Mouse (Mus musculus): ENCODE measurements at regions not wholly inside any gene's neighbourhood (a gene's known extent, or its start where the extent isn't known, plus 50 kb on each side); places are given as distances from the start of the nearest gene placed in this dataset.

- H3K27ac ChIP-seq (replicated peaks) = no peak overlapping the region; the same call in 1 of the 2 replicates
- H3K4me2 ChIP-seq (replicated peaks) = no peak overlapping the region
- no peak for ATAC-seq (ENCODE audit: insufficient number of reproducible peaks, low FRiP score, low TSS enrichment, low read depth)
- 0 out of 2 replicates have a peak, but pooled peaks cover 10% of the 10 kb centered on the region for H3K4me1 ChIP-seq
- no peak overlapping the region for H3K9ac ChIP-seq
- 41% methylated on average over 10 of the region's 10 CpGs for WGBS
- no peaks in the 10 kb centered on the region for H3K9me3 ChIP-seq (replicated peaks)
- no peak overlapping the region for H3K4me3 ChIP-seq (replicated peaks)
- no peaks in the 10 kb centered on the region for H3K36me3 ChIP-seq
- H3K27me3 ChIP-seq = no peaks in the 10 kb centered on the region
Measured at GRCm38 (mm10) chr2:28287210-28287860, 94.5 kb downstream of the Olfm1 start.

DNA sequence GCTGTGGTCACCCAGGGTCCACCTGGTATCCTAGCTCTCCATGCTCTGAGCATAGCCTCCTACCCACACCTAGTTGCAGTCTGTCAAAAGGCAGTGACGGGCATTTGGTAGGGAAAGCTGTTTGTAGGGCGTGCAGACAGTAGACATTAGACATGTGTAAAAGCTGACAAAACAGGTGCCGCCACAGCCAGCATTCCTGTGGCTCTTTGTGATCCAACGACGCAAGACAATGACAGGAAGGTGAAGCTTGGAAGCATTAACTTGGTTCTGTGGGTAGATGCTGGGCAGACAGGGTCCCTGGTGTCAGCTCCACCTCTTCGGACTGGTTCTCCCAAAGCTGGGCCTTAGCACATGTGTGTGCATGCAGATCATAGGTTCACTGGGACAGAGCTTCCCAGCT lies 96.5 kb downstream of the Olfm1 start:
- Histone ChIP-seq H3K36me3 (no peaks in the 10 kb centered on the region), H3K27me3 (no peaks in the 10 kb centered on the region), H3K4me3 (replicated peaks) (no peak overlapping the region), H3K9ac (no peak overlapping the region), H3K9me3 (replicated peaks) (no peaks in the 10 kb centered on the region), H3K27ac (replicated peaks) (no peak overlapping the region), H3K4me1 (0 out of 2 replicates have a peak, but pooled peaks cover 10% of the 10 kb centered on the region), H3K4me2 (replicated peaks) (no peak overlapping the region)
- 70% methylated on average over 6 of the region's 6 CpGs for WGBS
- no peak for ATAC-seq (ENCODE audit: insufficient number of reproducible peaks, low FRiP score, low TSS enrichment, low read depth)

DNA sequence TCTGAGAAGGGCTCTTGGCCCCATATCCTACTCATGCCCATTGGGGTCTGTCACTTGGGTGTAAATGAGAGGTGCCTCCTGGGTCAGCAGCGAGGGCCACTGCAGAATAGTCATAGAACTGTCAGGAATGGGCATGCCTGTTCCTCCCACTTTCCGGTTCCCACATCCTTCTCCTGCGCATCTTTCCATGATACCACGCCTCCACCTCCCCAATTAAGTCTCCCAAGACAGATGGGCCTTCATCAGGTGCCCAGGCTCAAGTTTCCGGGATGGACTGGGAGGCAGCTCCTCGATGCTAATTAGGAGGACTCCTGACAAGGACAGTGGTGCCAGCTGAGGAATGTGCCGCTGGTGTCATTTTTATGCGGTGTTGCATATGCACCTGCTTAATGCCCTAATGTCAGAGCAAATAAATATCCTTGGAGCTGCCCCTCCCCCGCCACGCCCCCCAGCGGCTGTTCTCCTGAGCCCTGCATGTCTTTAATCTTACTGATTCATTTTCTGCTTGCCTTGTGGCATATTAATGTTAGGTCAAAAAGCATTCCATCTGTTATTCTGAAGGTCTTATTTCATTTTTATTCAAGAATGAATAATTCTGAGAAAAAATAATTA lies 97.2 kb downstream of the Olfm1 start:
- H3K4me3 ChIP-seq (replicated peaks) = no peak overlapping the region
- peaks cover 16% of the 10 kb centered on the region; the same call in 1 of the 2 replicates for H3K4me1 ChIP-seq
- ATAC-seq (ENCODE audit: insufficient number of reproducible peaks, low FRiP score, low TSS enrichment, low read depth) = no peak

GRCm38 (mm10) chr2:28294509-28294908 lies 101.7 kb downstream of the Olfm1 start:
- Histone ChIP-seq H3K27ac (replicated peaks) (no peak overlapping the region), H3K4me1 (peaks cover 37% of the 10 kb centered on the region), H3K9me3 (replicated peaks) (no peaks in the 10 kb centered on the region), H3K4me3 (replicated peaks) (no peak overlapping the region), H3K4me2 (replicated peaks) (no peak overlapping the region), H3K27me3 (no peaks in the 10 kb centered on the region), H3K36me3 (no peaks in the 10 kb centered on the region), H3K9ac (no peak overlapping the region)
- ATAC-seq (ENCODE audit: insufficient number of reproducible peaks, low FRiP score, low TSS enrichment, low read depth) = no peak
- 44% methylated on average over 7 of the region's 7 CpGs for WGBS

More for the DNA sequence above, 97.2 kb downstream of the Olfm1 start:
- H3K9me3 ChIP-seq (replicated peaks) = no peaks in the 10 kb centered on the region
- H3K4me2 ChIP-seq (replicated peaks) = no peak overlapping the region
- 63% methylated on average over 11 of the region's 11 CpGs for WGBS
- no peaks in the 10 kb centered on the region for H3K27me3 ChIP-seq
- H3K27ac ChIP-seq (replicated peaks) = no peak overlapping the region
- H3K36me3 ChIP-seq = no peaks in the 10 kb centered on the region
- no peak overlapping the region for H3K9ac ChIP-seq

GRCm38 (mm10) chr2:28296183-28296582 lies 103.4 kb downstream of the Olfm1 start:
- no peaks in the 10 kb centered on the region for H3K27me3 ChIP-seq
- H3K27ac ChIP-seq (replicated peaks) = peak overlapping the region; percentile 17; the same call in 1 of the 2 replicates
- H3K4me3 ChIP-seq (replicated peaks) = no peak overlapping the region
- no peak overlapping the region for H3K4me2 ChIP-seq (replicated peaks)
- H3K4me1 ChIP-seq = peaks cover 37% of the 10 kb centered on the region
- H3K9me3 ChIP-seq (replicated peaks) = no peaks in the 10 kb centered on the region
- no peak overlapping the region for H3K9ac ChIP-seq
- WGBS = 38% methylated on average over 12 of the region's 12 CpGs
- H3K36me3 ChIP-seq = no peaks in the 10 kb centered on the region
- ATAC-seq (ENCODE audit: insufficient number of reproducible peaks, low FRiP score, low TSS enrichment, low read depth) = no peak

GRCm38 (mm10) chr2:28298738-28299137 lies 105.9 kb downstream of the Olfm1 start:
- Histone ChIP-seq H3K4me3 (replicated peaks) (no peak overlapping the region), H3K27me3 (no peaks in the 10 kb centered on the region), H3K4me1 (peaks cover 37% of the 10 kb centered on the region), H3K36me3 (no peaks in the 10 kb centered on the region), H3K4me2 (replicated peaks) (no peak overlapping the region), H3K9ac (no peak overlapping the region), H3K9me3 (replicated peaks) (no peaks in the 10 kb centered on the region), H3K27ac (replicated peaks) (peak overlapping the region; percentile 74)
- ATAC-seq (ENCODE audit: insufficient number of reproducible peaks, low FRiP score, low TSS enrichment, low read depth) = 0 out of 2 replicates have a peak, but pooled peaks have one; percentile 56
- 17% methylated on average over 6 of the region's 6 CpGs for WGBS

GRCm38 (mm10) chr2:28299346-28299745 lies 106.6 kb downstream of the Olfm1 start:
- 87% methylated on average over 2 of the region's 2 CpGs for WGBS

GRCm38 (mm10) chr2:28301313-28301712 lies 108.5 kb downstream of the Olfm1 start:
- H3K36me3 ChIP-seq = no peaks in the 10 kb centered on the region
- no peak overlapping the region for H3K4me2 ChIP-seq (replicated peaks)
- H3K27me3 ChIP-seq = no peaks in the 10 kb centered on the region
- H3K9ac ChIP-seq = no peak overlapping the region
- H3K4me1 ChIP-seq = peaks cover 21% of the 10 kb centered on the region
- H3K9me3 ChIP-seq (replicated peaks) = no peaks in the 10 kb centered on the region
- no peak overlapping the region for H3K4me3 ChIP-seq (replicated peaks)
- no peak overlapping the region for H3K27ac ChIP-seq (replicated peaks)
- WGBS = 63% methylated on average over 4 of the region's 4 CpGs
- ATAC-seq (ENCODE audit: insufficient number of reproducible peaks, low FRiP score, low TSS enrichment, low read depth) = no peak

More at GRCm38 (mm10) chr2:28299346-28299745, 106.6 kb downstream of the Olfm1 start:
- Histone ChIP-seq H3K4me3 (replicated peaks) (no peak overlapping the region), H3K27me3 (no peaks in the 10 kb centered on the region), H3K27ac (replicated peaks) (peak overlapping the region; percentile 74; the same call in 1 of the 2 replicates), H3K36me3 (no peaks in the 10 kb centered on the region), H3K4me1 (peaks cover 37% of the 10 kb centered on the region), H3K9me3 (replicated peaks) (no peaks in the 10 kb centered on the region), H3K4me2 (replicated peaks) (no peak overlapping the region), H3K9ac (no peak overlapping the region)
- no peak for ATAC-seq (ENCODE audit: insufficient number of reproducible peaks, low FRiP score, low TSS enrichment, low read depth)

DNA sequence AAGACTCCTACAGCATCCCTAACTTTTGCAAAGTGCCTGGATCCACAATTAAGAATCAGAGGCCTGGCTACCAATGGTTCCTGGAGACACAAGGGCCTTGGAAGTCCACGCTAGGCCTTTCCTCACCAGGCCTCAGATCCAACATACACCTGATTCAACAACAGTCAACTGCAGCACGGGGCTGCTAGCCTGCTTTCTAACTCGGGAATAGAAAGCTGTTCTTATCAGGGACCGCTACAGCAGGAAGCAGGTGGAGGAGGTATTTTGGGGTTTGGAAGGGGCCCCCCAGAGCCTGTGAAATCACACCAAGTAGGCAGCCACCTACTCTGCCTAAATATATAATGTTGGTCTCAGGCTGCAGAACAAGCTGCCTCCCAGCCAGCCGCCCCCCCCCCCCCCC lies 111.1 kb downstream of the Olfm1 start:
- Histone ChIP-seq H3K9ac (no peak overlapping the region), H3K36me3 (no peaks in the 10 kb centered on the region), H3K4me3 (replicated peaks) (no peak overlapping the region), H3K9me3 (replicated peaks) (no peaks in the 10 kb centered on the region), H3K4me2 (replicated peaks) (no peak overlapping the region), H3K27ac (replicated peaks) (no peak overlapping the region), H3K4me1 (peaks cover 6% of the 10 kb centered on the region), H3K27me3 (no peaks in the 10 kb centered on the region)
- 89% methylated on average over 5 of the region's 5 CpGs for WGBS
- ATAC-seq (ENCODE audit: insufficient number of reproducible peaks, low FRiP score, low TSS enrichment, low read depth) = no peak

GRCm38 (mm10) chr2:28304712-28305111 lies 111.9 kb downstream of the Olfm1 start:
- Histone ChIP-seq H3K4me1 (no peaks in the 10 kb centered on the region), H3K9ac (no peak overlapping the region), H3K27me3 (no peaks in the 10 kb centered on the region), H3K9me3 (replicated peaks) (no peaks in the 10 kb centered on the region), H3K4me2 (replicated peaks) (no peak overlapping the region), H3K27ac (replicated peaks) (no peak overlapping the region), H3K4me3 (replicated peaks) (no peak overlapping the region), H3K36me3 (no peaks in the 10 kb centered on the region)
- ATAC-seq (ENCODE audit: insufficient number of reproducible peaks, low FRiP score, low TSS enrichment, low read depth) = peak; percentile 67; the same call in 1 of the 2 replicates
- WGBS = 8% methylated on average over 3 of the region's 3 CpGs

DNA sequence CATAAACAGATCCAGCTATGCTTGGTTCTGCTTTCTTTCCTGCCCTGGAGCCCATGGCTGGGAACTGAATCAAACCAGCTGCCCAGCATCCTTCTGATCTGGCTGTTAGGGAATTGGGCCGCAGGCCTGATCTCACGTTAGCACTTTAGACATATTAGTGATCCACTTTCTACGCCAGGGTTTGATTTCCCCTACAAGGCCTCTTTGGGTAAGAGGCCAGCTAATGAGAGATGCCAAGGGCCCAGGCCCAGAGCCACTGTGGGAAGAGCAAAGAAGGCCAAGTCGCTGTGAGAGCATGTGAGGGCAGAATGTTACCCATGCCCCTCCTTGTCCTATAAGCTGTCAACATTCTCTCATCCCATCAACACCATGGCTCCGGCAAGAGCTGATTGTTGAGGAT lies 116.3 kb downstream of the Olfm1 start:
- WGBS = 71% methylated on average over 5 of the region's 5 CpGs
- Histone ChIP-seq H3K4me1 (no peaks in the 10 kb centered on the region), H3K36me3 (no peaks in the 10 kb centered on the region), H3K27me3 (no peaks in the 10 kb centered on the region), H3K27ac (replicated peaks) (no peak overlapping the region), H3K4me3 (replicated peaks) (no peak overlapping the region), H3K9me3 (replicated peaks) (no peaks in the 10 kb centered on the region), H3K4me2 (replicated peaks) (no peak overlapping the region), H3K9ac (no peak overlapping the region)
- no peak for ATAC-seq (ENCODE audit: insufficient number of reproducible peaks, low FRiP score, low TSS enrichment, low read depth)

Data from embryonic facial prominence, embryonic 15.5 days (tissue).